Mouse (Mus musculus) ES-E14 (cell line): ENCODE data around the gene Fgd6.

Experiments used
- HCFC1 ChIP-seq: IDR thresholded peaks from 2 replicates; pipeline ENCODE4 v1.6.1; 2012; ENCODE audit warnings: low read length, inconsistent platforms, borderline replicate concordance; ENCODE audit not compliant: insufficient read depth
- MAFK ChIP-seq: IDR thresholded peaks from 2 replicates; pipeline ENCODE4 v1.6.1; 2014; ENCODE audit warnings: mild to moderate bottlenecking, low read depth, low read length, inconsistent platforms; ENCODE audit not compliant: insufficient read depth
- ZC3H11A ChIP-seq: IDR thresholded peaks from 2 replicates; pipeline ENCODE4 v1.6.1; 2012; ENCODE audit warnings: low read depth, mild to moderate bottlenecking, inconsistent platforms, low read length, borderline replicate concordance
- ZNF384 ChIP-seq: IDR thresholded peaks from 2 replicates; pipeline ENCODE4 v1.6.1; 2012; ENCODE audit warnings: low read depth, low read length, inconsistent platforms

DNA sequence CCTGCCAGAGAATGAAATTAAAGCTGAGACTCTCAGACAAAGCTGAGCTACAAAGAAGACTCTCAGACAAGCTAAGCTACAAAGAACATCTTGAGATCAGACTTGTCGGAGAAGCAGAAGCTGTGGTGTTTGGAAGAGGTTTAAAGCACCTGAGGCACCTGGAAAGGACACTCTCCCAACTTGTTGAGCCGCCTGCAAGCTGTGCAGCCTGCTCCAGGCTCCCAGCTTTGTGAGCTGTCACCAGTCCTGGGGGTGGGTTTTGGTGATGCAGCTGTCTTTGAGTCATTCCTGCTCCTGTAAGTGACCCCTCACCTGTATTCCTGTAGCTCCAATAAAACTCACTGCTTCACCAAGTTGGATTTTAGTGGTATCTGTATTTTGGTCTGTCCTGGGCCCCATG is 27.4 kb upstream of the Fgd6 start:
- TF ChIP-seq MAFK (no peak), ZC3H11A (no peak), ZNF384 (no peak), HCFC1 (no peak)
